Mouse (Mus musculus): ENCODE data around the gene Slc22a1.

Slc22a1 gene

DNA sequence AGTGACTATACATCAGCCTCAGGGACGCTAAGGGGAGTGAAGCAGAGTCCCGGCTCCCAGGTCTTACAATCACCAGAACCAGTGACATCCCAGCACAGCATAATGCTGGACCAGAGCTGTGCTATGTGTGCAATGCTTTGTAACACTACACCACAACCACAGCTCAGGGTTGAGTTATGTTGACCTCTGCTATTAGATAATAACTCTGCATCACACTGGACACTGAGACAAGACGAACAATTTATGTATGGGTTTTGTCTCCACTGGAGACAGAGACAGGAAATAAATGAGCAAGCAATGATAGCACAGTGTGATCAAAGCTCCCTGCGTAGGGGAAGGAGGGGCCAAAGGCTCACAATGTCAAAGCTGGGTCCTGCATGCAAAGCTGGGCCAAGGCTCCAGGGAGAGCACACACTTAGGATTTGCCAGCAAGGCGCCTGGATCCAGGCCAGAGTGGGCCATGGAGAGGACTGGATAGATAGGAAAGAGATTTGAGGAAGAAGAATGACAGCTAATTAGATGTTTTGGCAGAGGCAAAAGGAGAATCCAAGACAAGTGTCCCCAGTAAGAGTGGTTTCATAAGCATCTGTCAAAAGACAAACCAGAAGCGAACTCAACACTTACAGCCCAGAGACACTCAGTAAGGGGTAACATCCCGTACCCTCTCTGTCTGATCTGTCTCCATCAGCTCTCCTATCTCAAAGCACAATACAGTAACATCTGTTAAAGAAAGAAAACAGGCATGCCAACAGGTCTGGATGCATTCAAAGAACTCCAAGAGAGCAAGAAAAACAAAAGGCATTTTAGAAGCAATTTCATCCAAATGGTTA lies 43.6 kb downstream of the Slc22a1 start:
- DNase-seq (ENCODE audit: low spot score in 2 of 2) = no peak

- no peak for DNase-seq (ENCODE audit: low spot score in 2 of 2)
These were observed 44.5 kb downstream of the Slc22a1 start for GRCm38 (mm10) chr17:12630976-12631730.

DNA sequence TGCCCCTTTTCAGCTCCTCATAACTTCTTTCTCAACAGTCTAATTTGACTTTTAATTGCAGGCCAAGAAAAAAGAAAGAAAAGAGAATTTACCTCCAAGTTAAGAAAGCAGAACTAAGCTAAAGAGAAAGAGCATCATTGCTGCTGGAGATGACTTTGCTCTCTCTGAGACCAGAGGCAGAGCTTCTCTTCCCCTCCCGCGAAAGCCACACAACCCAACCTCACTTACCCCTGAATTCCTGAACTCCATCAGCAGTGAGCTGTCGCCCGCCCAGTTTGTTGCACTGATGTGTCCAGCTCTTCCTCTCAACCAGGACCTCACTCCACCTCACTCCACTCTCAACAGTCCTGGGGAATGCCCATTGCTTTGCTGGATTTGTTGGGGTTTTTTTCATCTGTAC lies 47.6 kb downstream of the Slc22a1 start:
- DNase-seq (ENCODE audit: low spot score in 2 of 2) = no peak

DNA sequence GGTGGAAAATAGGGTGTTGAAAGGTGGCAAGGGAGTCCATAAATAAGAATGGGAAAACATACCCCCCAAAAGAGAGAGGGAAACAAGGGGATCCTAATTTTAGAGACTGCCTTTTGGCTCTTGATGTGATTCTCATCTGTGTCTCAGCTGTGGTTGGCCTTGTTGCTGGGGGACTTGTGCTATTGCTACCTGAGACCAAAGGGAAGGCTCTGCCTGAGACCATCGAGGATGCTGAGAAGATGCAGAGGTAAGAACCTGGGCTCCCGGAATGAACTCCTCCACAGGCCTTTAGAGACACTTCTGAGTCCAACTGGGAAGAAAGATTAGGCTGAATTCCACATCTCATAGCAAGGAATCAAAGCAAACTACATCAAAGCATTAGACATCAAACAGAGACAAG lies 56.0 kb downstream of the Slc22a1 start:
- no peak for DNase-seq (ENCODE audit: low spot score in 2 of 2)

- DNase-seq (ENCODE audit: low spot score in 2 of 2) = no peak
These were observed 60.2 kb downstream of the Slc22a1 start for GRCm38 (mm10) chr17:12615429-12615828.

GRCm38 (mm10) chr17:12614511-12615385 lies 60.9 kb downstream of the Slc22a1 start:
- no peak for DNase-seq (ENCODE audit: low spot score in 2 of 2)

DNA sequence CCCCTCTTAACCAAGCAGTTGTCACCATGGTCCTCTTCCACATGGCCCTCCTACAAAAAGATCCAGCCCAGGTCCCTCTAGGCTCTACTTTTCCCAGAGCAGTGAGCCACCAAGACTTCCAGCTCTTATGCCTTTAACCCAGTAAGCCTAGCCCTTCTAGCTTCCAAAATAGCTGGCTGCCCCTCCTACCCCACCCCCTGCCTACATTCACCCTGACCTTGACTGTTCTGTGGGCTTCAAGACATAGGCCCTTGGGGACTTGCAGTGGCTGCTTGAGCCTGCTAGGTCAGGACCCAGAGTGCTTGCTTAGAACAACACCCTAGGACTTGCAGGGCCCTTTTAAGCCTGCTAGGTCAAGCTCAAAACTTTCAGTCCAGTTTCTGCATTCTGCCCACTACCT lies 68.4 kb downstream of the Slc22a1 start:
- no peak for DNase-seq (ENCODE audit: low spot score in 2 of 2)

GRCm38 (mm10) chr17:12606634-12607033 lies 69.0 kb downstream of the Slc22a1 start:
- no peak for DNase-seq (ENCODE audit: low spot score in 2 of 2)

All from spleen, postnatal 10 days (tissue).